Mouse (Mus musculus) embryo, embryonic 9.5 days (tissue): ENCODE measurements at regions not wholly inside any gene's neighbourhood (a gene's known extent, or its start where the extent isn't known, plus 50 kb on each side); places are given as distances from the start of the nearest gene placed in this dataset.
"Not testable (repeated sequence)": the region's sequence is repeated elsewhere in the genome, so short reads cannot be mapped to it uniquely, and the experiment has no call there.

Source experiments
- DNase-seq: peaks from one replicate; pipeline ENCODE4 v3.0.0-alpha.2; 2017; ENCODE audit errors: extremely low spot score

DNA sequence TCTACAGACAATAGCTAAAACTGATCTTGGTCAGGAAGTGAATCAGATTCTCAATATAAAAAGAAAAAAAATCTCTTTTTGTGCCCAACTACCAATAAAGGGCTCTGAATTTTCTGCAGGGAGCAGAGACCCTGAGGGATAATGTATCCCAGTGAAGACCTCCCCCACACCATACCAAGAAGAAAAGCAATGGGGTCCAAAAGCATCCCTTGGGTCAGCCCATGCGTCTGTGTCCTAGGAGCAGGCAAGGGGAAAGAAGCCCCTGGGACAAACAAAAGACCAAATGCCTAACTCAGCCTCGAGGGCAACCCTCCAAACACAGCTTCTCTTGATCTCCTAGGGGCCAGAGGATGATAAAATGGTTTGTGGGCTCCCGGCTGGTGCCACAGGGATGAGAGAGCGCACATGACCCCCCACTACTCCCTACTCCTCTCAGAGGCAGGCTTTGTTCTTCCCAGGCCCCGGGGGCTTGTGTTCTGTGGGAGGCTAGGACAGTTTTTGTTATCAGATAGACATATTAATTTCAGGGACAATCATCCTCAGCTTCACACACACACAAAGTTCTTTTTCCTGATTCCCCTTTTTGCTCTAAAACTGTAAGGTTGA lies 172.0 kb upstream of the Slc25a13 start:
- DNase-seq = peak; percentile 21

DNA sequence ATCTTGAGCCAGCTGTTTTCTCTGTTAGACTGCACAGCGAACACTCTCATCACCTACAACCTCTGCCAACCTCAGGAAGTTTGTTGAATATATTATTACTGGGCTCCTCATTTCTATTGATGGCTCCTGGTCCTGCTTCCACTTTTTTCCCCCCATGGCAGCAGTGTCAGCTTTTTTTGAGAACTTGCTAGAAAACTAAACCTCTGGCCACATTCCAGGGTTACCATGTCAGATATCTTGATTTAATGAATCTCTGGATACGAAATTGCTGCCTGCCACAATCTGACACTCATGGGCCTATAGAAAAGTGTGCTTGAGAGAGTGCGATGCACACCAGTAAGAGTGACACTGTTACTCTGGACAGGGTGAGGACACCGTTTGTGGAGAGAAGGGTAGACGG lies 170.6 kb upstream of the Slc25a13 start:
- DNase-seq = no peak

DNA sequence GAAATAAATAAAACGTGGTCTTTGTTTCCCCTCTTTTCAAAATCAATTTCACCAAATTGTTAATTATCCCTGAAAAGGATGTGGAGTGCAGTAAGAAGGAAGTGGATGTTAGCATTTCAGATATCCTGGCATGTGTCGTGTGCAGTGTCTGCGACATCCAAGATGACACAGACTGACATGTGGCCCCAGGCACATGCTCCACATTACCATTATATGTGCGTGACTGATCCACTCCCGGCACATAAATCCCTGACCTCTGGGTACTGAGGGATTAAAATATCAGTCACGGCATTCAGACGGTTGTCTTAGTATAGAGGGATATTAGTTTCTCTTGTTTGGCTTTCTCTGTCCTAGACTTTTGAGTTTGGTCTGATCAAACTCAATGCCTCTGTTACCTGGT lies 168.0 kb upstream of the Slc25a13 start:
- no peak for DNase-seq

DNA sequence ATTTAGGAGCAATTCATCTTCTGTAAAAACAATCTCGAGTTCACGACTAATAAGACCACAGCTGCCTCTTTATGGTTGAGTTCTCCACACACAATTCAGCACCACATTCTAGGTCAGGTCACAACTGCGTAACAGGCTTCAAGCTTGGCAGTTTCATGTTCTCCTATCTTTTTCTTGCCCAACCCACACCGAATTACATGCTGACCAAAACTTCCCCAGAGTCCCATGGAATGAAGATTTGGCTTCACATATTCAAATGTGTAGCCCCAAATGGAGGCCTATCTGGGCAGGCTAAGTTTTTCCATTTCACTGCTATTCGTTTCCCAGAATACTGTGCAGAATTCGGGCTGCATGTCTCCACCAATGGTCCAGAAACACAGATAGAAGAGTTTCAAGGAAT lies 167.5 kb upstream of the Slc25a13 start:
- DNase-seq = no peak

DNA sequence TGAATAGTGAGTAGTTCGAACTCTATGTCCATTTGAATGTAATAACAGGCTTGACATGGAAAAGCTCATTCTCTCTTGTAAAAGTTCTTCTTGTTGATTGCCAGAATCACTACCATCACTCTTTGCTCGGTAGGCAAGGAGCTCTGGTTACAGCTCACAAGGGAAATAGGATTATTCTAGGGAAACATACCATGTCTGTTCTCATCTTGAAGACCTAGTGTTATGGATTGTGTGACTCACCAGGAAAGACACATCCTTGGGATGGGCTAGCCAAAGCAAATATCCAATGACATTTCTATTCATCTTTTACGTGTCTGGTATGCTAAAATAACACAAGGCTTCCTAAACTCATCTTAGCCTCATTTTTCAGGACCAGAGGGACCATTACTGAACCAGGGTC lies 155.4 kb upstream of the Slc25a13 start:
- no peak for DNase-seq

DNA sequence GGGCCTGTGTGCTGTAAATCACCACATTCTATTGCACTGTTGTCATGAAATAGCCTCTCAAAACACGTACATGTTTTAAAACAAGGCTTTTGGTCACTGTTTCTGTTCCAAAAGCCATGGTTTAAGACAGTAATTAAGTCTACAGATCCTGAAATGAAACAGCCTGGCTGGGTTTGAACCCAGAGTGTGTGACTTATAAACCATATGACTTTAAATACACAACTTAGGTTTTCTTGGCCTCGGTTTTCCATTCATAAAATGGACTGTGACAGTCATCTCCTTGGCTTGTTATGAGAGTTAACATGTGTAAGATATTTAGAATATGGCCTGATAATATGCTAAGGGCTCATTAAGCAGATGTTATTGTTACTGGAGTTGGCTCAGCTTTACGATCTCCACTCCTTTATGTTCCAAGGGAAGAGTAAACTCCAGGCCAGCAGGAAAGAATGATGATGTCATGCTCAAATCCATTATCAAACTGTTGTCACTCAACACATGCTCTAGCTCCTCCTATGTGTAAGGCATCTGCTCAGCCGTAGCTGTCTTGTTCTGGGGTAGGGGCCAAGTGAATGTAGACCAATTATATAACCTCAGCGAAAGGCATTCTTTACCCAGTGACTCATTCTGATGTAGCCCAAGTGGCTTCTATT lies 154.6 kb upstream of the Slc25a13 start:
- DNase-seq = no peak

DNA sequence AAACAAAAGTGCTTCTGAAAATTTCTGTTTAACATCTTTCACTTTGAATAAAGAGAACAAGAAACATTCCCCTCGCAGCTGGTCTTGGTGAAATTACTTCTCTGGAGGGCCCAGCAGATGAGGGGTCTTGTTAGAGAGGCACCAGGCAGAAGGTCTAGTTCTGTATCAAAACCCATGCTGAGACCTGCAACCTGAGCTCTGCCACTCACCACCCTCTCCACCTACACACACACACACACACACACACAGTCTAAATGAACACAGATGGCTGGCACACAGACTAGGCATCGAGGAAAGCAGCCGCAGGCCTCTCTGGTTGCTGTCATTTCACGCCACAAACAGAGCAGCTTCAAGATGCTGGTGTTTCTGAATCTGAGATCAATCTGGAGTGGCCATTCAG lies 147.1 kb upstream of the Slc25a13 start:
- peak; percentile 30 for DNase-seq

DNA sequence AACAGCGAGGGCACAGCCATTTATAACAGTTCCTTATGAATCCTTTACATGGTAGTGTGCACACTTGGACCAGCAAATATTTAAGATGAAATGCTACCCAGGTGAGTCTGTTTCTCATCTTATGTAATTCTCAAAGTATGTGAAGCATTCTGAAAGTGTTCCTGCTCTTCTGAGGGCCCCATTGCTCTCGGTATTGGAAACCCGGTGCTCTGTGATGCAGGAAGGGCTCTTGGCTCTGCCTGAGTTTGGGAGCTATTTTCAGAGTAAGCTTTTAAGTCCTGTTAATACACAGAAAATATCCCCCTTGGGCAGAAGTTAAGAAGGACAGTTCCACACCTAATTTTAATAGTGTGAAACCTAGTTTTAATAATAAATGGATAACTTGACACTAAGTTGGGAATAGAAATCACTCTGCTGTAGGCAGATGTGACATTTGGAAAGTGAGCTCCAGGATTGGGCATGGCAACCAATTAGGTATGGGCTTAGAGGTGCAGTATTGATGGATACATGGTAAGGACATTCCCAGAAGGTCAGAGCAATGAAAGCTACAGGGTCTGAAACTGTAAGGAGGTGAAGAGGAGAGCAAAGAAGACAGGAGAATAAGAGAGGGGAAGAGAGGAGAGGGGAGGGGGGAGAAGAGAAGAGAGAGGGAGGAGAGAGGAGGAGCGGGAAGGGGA lies 145.8 kb upstream of the Slc25a13 start:
- no peak for DNase-seq

DNA sequence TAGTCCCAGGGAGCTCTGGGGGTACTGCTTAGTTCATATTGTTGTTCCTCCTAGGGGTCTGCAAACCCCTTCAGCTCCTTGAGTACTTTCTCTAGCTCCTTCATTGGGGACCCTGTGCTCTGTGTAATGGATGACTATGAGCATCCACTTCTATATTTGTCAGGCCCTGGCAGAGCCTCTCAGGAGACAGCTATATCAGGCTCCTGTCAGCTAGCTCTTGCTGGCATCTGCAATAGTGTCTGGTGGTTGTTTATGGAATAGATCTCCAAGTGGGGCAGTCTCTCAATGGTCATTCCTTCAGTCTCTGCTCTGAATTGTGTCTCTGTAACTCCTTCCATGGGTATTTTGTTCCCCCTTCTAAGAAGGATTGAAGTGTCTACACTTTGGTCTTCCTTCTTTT lies 144.2 kb upstream of the Slc25a13 start:
- not testable (repeated sequence) for DNase-seq

DNA sequence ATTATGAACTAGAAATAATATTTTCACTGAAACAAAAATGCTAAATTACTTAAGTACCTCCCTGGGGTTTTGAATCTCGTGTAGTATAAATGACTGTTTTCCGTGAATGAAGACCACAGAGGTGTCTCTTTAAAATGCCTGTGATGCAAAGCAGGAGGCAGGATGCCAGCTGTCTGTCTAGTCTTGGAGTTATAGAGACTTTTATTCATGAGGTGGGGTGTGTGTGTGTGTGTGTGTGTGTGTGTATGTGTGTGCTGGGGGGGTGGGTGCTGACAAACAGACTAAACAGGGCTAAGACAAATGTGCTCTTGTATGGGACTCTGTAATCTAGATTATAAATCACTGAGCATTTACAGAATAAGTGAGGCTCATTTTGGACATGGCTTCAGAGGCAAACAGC lies 140.5 kb upstream of the Slc25a13 start:
- DNase-seq = no peak

DNA sequence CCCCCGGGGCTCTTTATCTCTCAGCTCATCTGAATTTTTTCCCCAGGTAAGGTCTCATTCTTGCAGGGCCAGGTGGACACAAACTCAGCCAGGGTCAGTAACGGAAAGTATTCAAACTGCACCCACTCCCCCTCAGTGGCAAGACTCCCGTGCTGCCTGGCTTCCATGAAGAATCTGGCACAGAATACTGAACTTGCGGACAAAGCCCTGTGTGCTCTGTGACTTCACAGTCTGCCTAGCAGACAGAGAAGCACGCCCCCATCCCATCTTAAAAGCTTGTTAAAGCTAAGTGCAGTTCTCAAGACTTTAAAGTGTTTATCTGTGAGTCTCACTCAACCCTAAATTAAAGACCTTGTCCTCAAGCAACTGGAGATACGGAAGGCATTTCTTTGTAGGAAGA lies 140.0 kb upstream of the Slc25a13 start:
- DNase-seq = no peak

DNA sequence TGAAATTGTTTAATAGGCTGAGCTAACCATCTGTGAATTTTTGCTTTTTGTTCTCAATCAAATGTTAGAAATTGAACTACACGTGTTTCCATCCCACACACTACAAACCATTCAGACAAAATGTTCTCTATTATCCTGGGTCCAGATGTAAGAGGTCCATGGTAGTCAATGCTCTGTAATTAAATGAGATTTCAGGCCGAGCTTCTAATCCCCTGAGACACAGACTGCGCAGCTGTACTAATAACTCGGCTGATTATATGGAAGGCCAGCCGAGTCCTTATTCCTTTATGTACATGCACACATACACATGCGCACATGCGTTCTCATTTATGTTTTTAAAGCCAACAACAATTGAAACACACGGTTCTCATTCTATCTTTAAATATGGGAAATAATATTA lies 118.3 kb upstream of the Slc25a13 start:
- DNase-seq = no peak

DNA sequence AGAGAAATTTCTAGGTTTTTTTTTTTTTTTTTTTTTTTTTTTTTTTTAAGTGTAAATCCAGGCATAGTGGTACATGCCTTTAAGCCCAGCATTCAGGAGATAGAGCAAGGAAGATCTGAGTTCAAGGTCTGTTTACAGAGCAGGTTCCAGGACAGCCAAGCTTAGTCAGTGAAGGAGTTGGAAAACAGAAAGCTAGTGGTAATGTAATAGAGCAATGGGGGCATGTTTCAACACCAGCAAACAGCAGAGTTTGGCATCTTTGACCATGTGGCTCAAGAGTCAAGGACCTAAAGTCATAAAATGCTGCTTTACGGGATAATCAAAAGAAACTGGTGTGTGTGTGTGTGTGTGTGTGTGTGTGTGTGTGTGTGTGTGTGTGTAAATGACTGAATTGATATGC lies 113.3 kb upstream of the Slc25a13 start:
- no peak for DNase-seq

DNA sequence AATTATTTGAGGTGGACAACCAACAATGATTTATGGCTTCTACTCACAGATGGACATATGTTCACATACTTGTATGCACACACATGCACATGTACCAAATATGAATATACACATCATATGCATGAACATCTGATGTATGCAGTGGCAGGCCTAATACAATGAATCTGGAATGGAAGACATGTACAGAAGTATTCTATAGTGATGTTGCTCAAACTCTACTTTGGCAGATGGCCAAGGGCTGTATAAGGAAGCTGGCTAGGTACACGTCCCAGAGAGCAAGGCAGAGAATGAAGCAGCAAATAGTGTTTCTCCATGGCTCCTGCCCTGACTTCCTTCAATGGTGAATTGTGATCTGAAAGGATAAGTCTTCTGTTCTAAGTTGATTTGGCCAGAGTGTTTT lies 108.5 kb upstream of the Slc25a13 start:
- DNase-seq = no peak

DNA sequence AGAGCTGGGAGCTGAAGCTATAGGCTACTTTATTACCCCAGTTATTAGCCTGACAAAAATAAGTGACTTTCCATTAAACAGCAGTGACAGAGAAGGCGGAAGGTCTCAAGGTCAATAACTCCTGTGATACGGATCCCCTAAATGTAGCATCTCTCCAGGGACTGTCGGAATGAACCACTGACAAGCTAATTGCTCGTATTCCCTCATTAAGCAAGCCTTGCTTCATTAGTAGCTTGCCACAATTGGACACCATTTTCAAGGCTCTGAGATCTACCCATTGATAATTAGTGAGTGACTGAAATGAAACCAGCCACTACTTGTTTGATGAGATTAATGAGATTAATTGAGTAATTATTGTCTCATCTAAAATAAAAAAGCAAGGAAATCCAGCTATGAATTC lies 99.8 kb upstream of the Slc25a13 start:
- DNase-seq = no peak

DNA sequence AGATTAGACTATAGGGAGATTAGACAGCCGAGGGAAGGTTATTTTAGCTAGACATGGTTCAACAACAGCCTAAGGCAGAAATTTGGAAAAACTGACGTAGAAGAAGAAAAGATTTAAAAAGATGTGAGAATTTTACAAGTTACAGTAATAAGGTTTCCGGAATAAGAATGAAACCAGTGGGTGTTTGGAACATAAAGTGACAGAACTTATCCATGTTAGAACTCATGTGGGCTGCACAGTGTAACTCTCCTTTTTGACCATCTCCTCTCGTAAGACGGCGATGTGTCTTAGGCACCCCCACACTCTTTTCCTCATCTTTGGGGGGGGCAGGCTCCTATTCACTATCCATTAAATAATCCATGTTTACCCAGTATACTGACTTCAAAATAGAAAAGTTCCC lies 96.2 kb upstream of the Slc25a13 start:
- no peak for DNase-seq

DNA sequence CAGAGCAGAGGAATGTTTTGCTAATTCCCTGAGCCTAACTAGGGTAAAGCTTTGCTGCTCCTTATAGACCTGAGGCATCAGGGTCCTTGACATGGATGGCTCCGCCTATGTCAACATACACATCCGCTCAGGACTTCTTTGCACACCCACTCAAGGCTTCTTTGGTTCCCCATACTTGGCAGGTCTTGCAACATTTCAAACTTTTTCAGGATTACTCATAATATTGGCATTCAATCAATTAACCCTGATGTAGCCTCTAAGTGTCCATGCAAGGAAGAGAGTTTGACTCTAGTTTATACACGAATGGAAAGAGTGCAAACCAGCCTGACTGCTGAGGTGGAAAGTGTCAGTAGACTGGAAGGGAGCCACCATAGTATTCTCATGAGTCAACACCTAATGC lies 93.2 kb upstream of the Slc25a13 start:
- DNase-seq = no peak

DNA sequence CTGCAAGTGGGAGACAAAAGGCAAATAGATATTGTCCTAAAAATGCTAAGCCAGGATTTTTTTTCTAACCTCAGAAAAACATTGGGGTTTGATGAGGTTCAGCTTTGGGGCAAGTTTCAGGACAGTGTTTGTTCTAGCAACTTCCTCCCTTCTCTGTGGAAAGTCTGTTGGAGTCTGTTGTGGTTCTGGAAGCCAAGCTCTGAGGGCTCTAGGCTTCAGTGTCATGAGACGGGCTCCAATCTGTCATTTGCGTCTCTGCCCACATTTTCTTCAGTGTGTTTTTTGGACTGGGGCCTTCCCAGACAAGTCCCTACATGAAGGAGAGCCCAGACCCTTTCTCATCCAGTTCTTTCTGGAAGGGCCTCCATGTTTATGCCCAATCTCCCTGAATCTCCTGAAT lies 90.6 kb upstream of the Slc25a13 start:
- DNase-seq = no peak

DNA sequence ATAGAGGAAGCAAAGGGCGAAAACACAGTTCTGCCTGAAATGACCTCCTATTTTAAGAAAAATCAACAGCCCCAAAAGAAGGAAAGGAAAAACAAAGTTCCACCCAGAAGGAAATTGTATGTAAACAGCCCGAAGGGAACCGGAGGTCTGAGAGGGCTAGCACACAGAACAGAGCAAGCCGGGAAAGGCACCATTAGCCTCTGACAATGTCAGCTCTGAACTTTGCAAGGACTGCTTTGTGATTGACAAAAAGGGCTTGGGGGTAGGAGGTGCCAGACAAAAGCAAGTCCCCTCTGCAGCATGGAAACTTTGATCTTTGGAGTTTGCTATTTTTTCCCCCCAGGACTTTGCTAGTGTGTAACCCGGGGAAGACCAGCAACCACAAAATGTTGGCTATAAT lies 86.8 kb upstream of the Slc25a13 start:
- DNase-seq = peak; percentile 38

DNA sequence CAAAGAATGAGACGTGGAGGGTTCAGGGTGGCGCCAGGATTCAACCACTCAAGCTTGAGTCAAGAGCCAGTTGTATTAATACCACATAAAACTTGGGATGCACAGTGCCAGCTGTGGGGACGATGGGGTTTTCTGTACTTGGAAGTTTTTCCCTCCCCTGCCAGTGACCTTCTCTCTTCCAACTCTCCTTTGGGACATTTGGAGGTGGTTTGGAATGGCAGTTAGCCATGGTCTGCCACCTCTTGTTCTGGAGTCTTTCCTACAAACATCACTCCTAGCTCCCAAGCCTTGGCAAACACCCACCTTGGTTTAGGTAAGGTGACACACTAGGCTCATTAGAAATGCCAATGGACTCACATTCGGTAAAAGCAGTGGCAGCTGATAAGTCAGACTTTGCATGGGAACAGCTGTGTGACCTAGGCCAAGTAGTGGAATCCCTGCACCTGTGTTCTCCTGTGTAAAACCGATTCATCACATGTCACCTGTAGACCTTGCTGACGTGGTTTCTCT lies 84.1 kb upstream of the Slc25a13 start:
- no peak for DNase-seq

DNA sequence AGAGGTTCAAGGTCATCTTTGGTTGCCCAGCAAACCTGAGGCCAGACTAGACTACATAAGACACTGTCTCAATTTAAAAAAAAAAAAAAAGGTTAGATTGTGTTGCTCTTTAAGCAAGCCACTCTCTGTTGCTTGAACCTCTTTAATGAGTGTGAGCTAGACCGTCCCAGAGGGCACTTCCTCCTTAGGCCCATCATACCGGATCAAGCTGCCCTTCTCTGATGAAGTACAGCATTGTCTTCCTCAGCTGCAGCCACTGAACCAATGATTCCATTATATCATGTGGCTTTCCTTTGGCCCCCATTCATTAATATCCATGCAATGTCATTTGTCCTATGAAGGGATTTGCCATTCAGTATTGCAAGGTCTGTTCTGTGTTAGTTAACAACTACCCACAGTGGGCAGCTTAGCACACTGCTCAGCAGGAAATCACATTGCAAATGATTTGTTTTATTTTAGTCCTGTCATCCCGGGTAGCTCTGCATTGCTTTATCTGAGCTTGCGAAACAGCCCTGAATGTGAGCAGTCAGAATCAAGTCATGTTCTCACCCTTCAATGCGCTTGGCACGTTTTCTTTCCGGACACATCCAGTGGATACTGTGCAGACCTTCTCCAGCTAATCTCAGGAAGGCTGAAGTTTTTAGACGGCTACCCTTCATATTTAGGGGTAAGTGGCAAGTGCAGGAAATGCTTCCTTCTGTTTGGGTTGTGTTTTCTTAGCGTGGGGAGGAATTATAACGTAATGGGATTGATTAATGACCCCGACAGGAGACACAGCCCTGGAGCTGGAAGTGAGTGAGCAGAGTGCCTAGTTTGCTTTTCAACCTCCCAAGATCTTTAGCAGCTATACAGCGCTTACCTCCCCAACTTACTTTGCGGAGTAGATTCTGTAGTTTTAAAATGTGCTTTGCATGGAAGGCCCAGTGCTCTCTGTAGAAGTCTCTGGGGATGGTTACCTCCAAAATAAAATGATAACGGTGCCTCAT lies 82.2 kb upstream of the Slc25a13 start:
- DNase-seq = no peak

DNA sequence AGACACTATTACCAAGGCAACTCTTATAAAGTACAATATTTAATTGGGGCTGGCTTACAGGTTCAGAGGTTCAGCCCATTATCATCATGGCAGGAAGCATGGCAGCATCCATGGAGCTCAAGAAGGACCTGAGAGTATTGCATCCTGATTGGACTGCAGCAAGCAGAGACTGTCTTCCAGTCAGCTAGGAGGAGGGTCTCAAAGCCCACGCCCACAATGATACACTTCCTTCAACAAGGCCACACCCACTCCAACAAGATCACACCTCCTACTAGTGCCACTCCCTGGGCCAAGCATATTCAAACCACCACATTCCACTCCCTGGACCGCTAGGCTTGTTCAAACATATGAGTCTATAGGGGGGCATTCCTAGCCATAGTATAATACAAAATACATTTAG lies 78.6 kb upstream of the Slc25a13 start:
- DNase-seq = not testable (repeated sequence)
